Mouse (Mus musculus): ENCODE data around the gene Eed.

GRCm38 (mm10) chr7:89983441-89983840 is 2.7 kb upstream of the Eed start:
- TF ChIP-seq CTCF (IDR thresholded peaks at IDR 0.05), result no peak
- no peak for TF ChIP-seq EP300 (IDR thresholded peaks at IDR 0.05; ENCODE audit: insufficient read depth, low read depth, low read length)

All from heart, adult 2 months (tissue).